Mouse (Mus musculus): ENCODE measurements at regions not wholly inside any gene's neighbourhood (a gene's known extent, or its start where the extent isn't known, plus 50 kb on each side); places are given as distances from the start of the nearest gene placed in this dataset.
A peak's percentile ranks its signal among the peaks of the same experiment; 100 is the strongest.

DNA sequence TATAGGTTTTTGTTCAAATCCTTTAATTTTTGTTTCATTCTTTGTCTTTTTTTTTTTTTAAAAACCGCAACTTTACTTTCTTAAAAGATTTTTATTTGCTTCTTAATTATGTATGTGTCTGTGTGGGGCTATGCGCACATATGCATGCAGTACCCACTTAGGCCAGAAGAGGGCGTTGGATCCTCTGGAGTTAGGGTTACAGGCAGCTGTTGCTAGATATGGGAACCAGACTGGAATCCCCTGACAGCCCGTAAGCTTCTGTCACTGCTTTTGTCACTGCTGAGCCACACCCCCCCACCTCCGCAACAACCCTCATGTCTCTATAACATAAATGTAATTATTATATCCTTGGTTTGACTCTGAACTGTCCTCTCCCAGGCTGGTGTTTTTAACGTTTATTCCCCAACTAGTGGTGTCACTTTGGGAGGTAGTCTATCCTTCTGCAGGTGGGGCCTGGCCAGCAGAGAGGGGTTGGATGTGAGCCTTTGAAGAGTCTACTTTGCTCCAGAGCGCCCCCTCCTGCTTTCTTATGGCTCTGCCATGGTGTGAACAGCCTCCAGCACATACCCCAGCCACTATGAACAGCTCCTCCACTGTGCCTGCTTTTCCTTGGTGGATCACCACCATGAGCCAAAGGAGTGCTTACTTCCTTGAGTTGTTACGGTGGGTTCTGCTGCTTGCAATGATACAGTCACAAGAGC lies 332.7 kb upstream of the Runx1 start:
- TF ChIP-seq CTCF (IDR thresholded peaks at IDR 0.05; ENCODE audit: borderline replicate concordance, extremely low read depth, insufficient read depth, insufficient read length) (peak; percentile 47; the same call in 1 of the 2 replicates), POLR2A (IDR thresholded peaks at IDR 0.05; ENCODE audit: borderline replicate concordance, extremely low read depth, insufficient read depth, insufficient read length, poor library complexity, severe bottlenecking) (no peak)

Measured in brain, embryonic 14.5 days (tissue).